Mouse (Mus musculus) intestine, embryonic 14.5 days (tissue): ENCODE results near the gene Sppl3. TPM values are rescaled to one million over a fixed set of nuclear protein-coding genes. Genes with fewer than 3 reads are reported as not detected.

Source experiments
- ATAC-seq: fragments of 200-750 bp; cut with Nextera tagmentation; replicated peaks from 2 replicates; pipeline ENCODE4 v1.8.0; 2017; ENCODE audit warnings: low read depth, moderate number of reproducible peaks, moderate TSS enrichment, moderate library complexity; ENCODE audit not compliant: low FRiP score, low TSS enrichment
- DNase-seq: peaks from one replicate; pipeline ENCODE4 v3.0.0-alpha.2; 2018; ENCODE audit warnings: low spot score
- H3K27ac ChIP-seq: fragments of 300-500 bp; sonication (generic); 2 replicates; pipeline ENCODE4 v1.5.1; 2014; ENCODE audit warnings: low read depth, mild to moderate bottlenecking, control low read depth
- H3K27me3 ChIP-seq: fragments of 300-500 bp; sonication (generic); replicated peaks from 2 replicates; pipeline ENCODE4 v1.6.1; 2014; ENCODE audit warnings: low read length, control low read depth; ENCODE audit not compliant: control insufficient read depth, insufficient read depth
- H3K36me3 ChIP-seq: fragments of 300-500 bp; sonication (generic); 2 replicates; pipeline ENCODE4 v1.6.1; 2014; ENCODE audit warnings: low read length, control low read depth; ENCODE audit not compliant: control insufficient read depth, insufficient read depth
- H3K4me1 ChIP-seq: fragments of 300-500 bp; sonication (generic); replicated peaks from 2 replicates; pipeline ENCODE4 v1.6.1; 2014; ENCODE audit warnings: low read length, control low read depth, mixed read lengths; ENCODE audit not compliant: control insufficient read depth, insufficient read depth
- H3K4me2 ChIP-seq: fragments of 300-500 bp; sonication (generic); 2 replicates; pipeline ENCODE4 v1.6.1; 2014; ENCODE audit warnings: low read length
- H3K4me3 ChIP-seq: fragments of 300-500 bp; sonication (generic); 2 replicates; pipeline ENCODE4 v1.5.1; 2014; ENCODE audit warnings: low read depth, low read length, control low read depth, mixed read lengths
- H3K9ac ChIP-seq: fragments of 300-500 bp; sonication (generic); 2 replicates; pipeline ENCODE4 v1.6.1; 2014; ENCODE audit warnings: mild to moderate bottlenecking, low read length
- H3K9me3 ChIP-seq: fragments of 300-500 bp; sonication (generic); 2 replicates; pipeline ENCODE4 v1.6.1; 2016; ENCODE audit warnings: low read length, control low read depth; ENCODE audit not compliant: control insufficient read depth
- WGBS: fragments of 180-500 bp; shearing (Covaris S2); extraction: QIAGEN DNeasy Blood & Tissue Kit; methylation state at CpG from one replicate; pipeline ENCODE4 v1.1.7; 2014; 5-methylcytosine and 5-hydroxymethylcytosine counted together
- polyA plus RNA-seq: library from polyadenylated mRNA; unstranded; fragments of >200 nt; fragmentation: Nextera tagmentation; extraction: Ambion mirVana; gene quantifications from 2 replicates; pipeline ENCODE4 v1.2.1, GENCODE M21; 2014

Gene Sppl3
- polyA plus RNA-seq, 1 experiment from 2014 or later = 21.5 TPM

DNA sequence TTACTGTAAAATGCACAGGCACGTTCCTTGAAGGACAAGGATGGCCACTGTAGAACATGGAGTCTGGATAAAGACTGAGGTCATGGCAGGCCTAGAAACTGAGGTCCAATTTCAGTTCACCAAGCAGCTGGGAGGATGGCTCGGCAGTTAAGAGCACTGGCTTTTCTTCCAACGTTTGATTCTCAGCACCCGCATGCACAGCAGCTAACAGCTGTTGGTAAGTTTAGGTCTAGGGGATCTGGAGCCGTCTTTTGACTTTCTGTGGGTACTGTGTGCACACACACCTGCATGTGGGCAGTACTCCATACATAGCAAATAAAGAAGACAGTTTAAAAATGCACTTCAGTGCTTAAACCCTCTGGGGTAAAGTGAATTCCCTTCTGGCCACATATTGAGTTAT, 70.7 kb downstream of the Sppl3 start:
- Histone ChIP-seq H3K27ac (no peak overlapping the region), H3K4me3 (no peak overlapping the region), H3K4me1 (no peaks in the 10 kb centered on the region), H3K27me3 (no peaks in the 10 kb centered on the region), H3K9ac (no peak overlapping the region), H3K9me3 (no peaks in the 10 kb centered on the region), H3K4me2 (no peak overlapping the region), H3K36me3 (peaks cover 56% of the 10 kb centered on the region)
- ATAC-seq (no peak), DNase-seq (no peak)
- 81% methylated on average over 5 of the region's 5 CpGs for WGBS

DNA sequence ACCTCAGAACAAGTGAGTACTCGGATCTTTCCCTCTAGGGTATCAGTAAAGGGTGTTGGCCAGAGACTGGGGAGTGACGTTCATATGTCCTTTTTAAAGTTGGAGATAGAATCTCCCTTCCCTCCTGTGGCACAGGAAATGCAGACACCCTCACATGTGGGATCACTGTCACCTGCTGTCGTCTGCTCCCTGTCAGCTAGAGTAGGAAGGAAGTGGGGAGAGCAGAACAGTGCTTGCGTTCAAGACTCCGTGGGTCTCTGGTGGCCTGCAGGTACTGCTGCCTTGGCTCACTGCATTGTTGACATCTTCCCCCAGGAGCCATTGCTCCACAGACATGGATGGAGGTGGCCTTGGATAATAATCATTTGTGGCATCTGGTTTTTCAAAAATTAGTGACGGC, 72.6 kb downstream of the Sppl3 start:
- no peak overlapping the region for H3K4me2 ChIP-seq
- no peaks in the 10 kb centered on the region for H3K27me3 ChIP-seq
- H3K27ac ChIP-seq = no peak overlapping the region
- H3K4me3 ChIP-seq = no peak overlapping the region
- no peak overlapping the region for H3K9ac ChIP-seq
- peaks cover 73% of the 10 kb centered on the region for H3K36me3 ChIP-seq
- no peaks in the 10 kb centered on the region for H3K9me3 ChIP-seq
- ATAC-seq (no peak), DNase-seq (no peak)
- WGBS = 84% methylated on average over 6 of the region's 6 CpGs
- no peaks in the 10 kb centered on the region for H3K4me1 ChIP-seq

DNA sequence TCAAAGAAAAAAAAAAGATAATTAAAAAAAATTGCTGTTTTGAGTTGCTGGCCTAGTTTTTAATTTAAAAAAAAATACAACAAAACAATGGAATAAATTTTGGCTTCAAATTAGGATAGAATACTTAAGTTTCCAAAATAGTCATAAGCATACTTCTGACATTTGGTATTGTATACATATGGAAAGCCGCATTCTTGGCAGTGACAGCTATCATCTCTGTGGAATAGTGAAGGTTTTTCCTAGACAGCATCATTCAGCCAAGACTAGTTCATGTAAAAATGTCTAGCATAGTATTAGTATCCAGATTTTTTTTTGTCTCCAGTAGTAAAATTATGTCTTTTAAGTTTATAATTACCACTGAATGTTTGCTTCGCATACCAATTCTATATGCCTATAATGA, 74.7 kb downstream of the Sppl3 start:
- 98% methylated on average over 2 of the region's 2 CpGs for WGBS
- ATAC-seq (no peak), DNase-seq (no peak)
- no peak overlapping the region for H3K4me3 ChIP-seq
- H3K9me3 ChIP-seq = no peaks in the 10 kb centered on the region; the same call in 1 of the 2 replicates
- H3K9ac ChIP-seq = no peak overlapping the region
- H3K27me3 ChIP-seq = no peaks in the 10 kb centered on the region
- no peaks in the 10 kb centered on the region for H3K4me1 ChIP-seq
- no peak overlapping the region for H3K4me2 ChIP-seq
- H3K36me3 ChIP-seq = peaks cover 93% of the 10 kb centered on the region
- no peak overlapping the region for H3K27ac ChIP-seq

DNA sequence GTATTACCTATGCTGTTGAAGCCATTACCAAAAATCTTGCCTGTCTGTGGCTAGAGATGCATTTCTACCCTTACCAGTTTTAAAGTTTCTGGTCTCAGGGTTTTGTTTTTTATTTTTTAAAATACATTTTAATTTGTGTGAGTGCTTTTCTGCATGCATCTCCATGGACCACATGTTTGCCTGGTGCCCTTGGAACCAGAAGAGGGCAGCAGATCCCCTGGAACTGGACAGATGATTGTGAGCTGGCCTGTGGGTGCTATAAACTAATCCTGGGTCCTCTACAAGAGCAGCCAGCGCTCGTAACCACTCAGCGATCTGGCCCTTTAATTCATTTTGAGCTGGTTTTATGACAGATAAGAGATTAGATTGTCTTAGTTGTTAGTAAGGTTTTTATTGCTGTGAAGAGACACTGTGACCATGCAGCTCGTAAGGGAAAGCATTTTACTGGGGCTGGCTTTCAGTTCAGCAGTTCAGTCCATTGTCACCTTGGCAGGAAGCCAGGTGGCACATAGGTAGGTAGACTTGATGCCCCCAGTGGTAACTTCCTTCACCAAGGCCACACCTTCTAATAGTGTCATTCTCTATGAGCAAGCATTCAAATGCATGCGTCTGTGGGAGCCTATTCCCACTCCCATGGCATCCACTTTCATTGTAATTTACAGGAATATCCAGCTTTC, 78.8 kb downstream of the Sppl3 start:
- Histone ChIP-seq H3K4me1 (no peaks in the 10 kb centered on the region), H3K27ac (no peak overlapping the region), H3K36me3 (peaks cover 82% of the 10 kb centered on the region), H3K9me3 (no peaks in the 10 kb centered on the region; the same call in 1 of the 2 replicates), H3K9ac (no peak overlapping the region), H3K27me3 (no peaks in the 10 kb centered on the region), H3K4me2 (no peak overlapping the region), H3K4me3 (no peak overlapping the region)
- DNase-seq (no peak), ATAC-seq (no peak)
- WGBS = 84% methylated on average over 5 of the region's 5 CpGs

DNA sequence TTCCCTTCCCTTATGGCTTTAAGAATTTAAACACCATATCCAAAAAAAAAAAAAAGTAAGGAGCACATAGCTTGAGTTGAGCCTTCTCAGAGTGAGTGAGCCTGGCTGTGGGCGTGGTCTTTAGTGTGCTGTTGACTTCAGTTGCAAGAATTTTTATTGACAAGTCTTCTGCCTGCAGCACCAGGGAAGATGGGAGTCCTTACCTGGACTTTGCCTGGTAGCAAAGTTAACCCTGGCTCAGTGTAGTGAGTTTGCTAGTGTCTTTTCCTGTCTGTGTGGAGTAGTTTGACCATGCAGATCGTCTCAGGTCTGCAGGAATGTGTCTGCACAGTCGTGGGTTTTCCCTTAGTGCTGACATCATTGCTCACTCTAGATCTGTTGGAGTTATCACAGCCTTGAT, 80.1 kb downstream of the Sppl3 start:
- Histone ChIP-seq H3K4me3 (no peak overlapping the region), H3K4me2 (no peak overlapping the region), H3K9me3 (no peaks in the 10 kb centered on the region; the same call in 1 of the 2 replicates), H3K27me3 (no peaks in the 10 kb centered on the region), H3K36me3 (peaks cover 83% of the 10 kb centered on the region), H3K27ac (no peak overlapping the region), H3K9ac (no peak overlapping the region), H3K4me1 (no peaks in the 10 kb centered on the region)
- ATAC-seq = no peak
- WGBS = 64% methylated on average over 3 of the region's 3 CpGs
- DNase-seq = no peak

DNA sequence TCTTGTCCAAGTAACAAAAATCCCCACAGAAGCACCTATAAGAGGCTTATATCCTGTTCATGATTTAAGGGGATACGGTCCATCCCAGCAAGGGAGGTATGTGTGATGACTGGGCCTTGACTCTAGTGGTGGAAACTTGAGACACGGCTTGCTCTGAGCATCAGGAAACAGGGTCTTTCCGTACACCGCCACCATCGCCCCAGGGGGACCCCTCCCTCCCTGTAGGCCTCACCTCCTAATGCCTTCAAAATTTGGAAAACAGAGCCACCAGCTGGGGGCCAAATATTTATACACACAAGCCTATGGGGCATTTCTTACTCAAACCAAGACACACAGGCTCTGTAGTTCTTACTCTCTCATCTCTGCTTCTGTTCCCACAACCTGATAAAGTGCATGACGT, 80.8 kb downstream of the Sppl3 start:
- H3K36me3 ChIP-seq = peaks cover 84% of the 10 kb centered on the region
- 88% methylated on average over 6 of the region's 6 CpGs for WGBS

DNA sequence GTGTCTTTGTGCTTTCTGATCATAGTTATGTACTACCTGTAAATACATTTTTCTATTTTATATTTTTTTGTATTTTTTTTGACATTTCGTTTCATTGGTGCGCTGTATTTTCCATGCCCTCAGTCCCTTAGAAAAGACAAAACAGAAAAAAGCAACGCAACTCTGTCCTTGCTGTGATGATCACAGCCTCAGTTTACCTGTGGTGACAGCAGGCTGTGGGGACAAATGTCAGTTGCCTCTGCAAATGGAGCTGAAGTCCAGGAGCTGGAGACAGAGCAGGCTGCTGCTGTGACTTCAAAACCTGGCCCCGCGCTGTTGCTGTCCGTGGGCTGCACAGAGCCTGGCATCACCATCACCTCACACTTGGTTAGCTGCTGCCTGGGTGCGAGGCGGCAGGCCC, 87.3 kb downstream of the Sppl3 start, which contains the start of gene Gm10401:
Gene Gm10401, minus strand, starts transcription at position 101 of the 400 bp plus-strand sequence.
- Histone ChIP-seq H3K4me2 (no peak within 1 kb of the TSS), H3K27ac (no peak within 1 kb of the TSS), H3K36me3 (peaks cover 71% of the 10 kb centered on the region), H3K9ac (no peak within 1 kb of the TSS), H3K4me3 (no peak within 1 kb of the TSS), H3K4me1 (no peaks in the 10 kb centered on the region), H3K9me3 (no peaks in the 10 kb centered on the region), H3K27me3 (no peaks in the 10 kb centered on the region)
- 96% methylated on average over 8 of the region's 8 CpGs for WGBS
- DNase-seq = no peak
- ATAC-seq = no peak

More for the DNA sequence above, 80.8 kb downstream of the Sppl3 start:
- H3K27me3 ChIP-seq = no peaks in the 10 kb centered on the region
- DNase-seq (no peak), ATAC-seq (no peak)
- no peak overlapping the region for H3K27ac ChIP-seq
- H3K9me3 ChIP-seq = no peaks in the 10 kb centered on the region; the same call in 1 of the 2 replicates
- no peak overlapping the region for H3K9ac ChIP-seq
- H3K4me1 ChIP-seq = no peaks in the 10 kb centered on the region
- no peak overlapping the region for H3K4me3 ChIP-seq
- H3K4me2 ChIP-seq = no peak overlapping the region

DNA sequence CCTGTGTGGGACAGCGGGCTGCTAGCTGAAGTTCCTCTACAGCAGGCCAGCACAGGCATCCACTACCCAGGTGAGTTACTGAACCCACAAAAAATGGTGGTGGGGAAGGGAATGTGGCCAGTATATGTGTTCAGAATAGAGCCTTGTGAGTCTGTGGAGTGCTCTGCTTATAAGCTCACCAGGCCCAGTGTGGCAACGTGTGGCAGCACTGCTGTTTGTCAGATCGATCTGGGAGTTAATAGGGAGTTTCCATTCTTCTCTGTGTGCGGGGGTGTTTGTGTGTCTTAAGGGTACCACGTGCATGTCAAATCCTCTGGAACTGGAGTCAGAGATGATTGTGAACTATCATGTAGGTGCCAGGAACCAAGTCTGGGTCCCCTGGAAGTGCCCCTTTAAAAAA, 88.6 kb downstream of the Sppl3 start:
- Histone ChIP-seq H3K4me2 (no peak overlapping the region), H3K4me1 (no peaks in the 10 kb centered on the region), H3K27ac (no peak overlapping the region), H3K9ac (no peak overlapping the region), H3K9me3 (no peaks in the 10 kb centered on the region), H3K27me3 (no peaks in the 10 kb centered on the region), H3K36me3 (peaks cover 62% of the 10 kb centered on the region), H3K4me3 (no peak overlapping the region)
- DNase-seq (no peak), ATAC-seq (no peak)
- 82% methylated on average over 5 of the region's 5 CpGs for WGBS

DNA sequence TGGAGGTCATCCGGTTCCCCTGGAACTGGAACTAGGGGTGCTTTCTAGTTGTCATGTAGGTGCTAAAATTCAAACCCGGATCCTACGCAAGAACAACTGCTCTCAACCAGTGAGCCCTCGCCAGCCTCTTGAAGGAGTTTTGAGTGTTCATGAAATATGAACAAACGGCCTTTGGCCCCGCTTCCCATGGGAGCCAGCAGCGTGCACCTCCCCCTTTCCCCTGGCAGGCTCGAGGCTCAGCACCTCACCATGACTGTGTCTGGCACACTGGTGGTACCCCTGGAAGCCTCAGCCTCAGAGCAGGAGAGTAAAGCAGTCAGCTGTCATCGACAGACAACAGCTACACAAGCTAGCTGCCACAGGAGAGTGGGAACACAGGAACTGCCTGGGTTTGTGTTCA, 89.1 kb downstream of the Sppl3 start:
- peaks cover 57% of the 10 kb centered on the region for H3K36me3 ChIP-seq
- ATAC-seq = no peak
- no peak for DNase-seq

More for the DNA sequence above, 89.1 kb downstream of the Sppl3 start:
- H3K9me3 ChIP-seq = no peaks in the 10 kb centered on the region
- no peak overlapping the region for H3K27ac ChIP-seq
- no peak overlapping the region for H3K4me3 ChIP-seq
- WGBS = 87% methylated on average over 9 of the region's 9 CpGs
- H3K9ac ChIP-seq = no peak overlapping the region
- H3K4me2 ChIP-seq = no peak overlapping the region
- no peaks in the 10 kb centered on the region for H3K4me1 ChIP-seq
- no peaks in the 10 kb centered on the region for H3K27me3 ChIP-seq
